Mouse (Mus musculus) small intestine, adult 2 months (tissue): Measurements from ENCODE around the gene Usp24.

ENCODE experiments used
- CTCF ChIP-seq: fragments of 200-500 bp; IDR thresholded peaks from 2 replicates; pipeline ENCODE4 v1.5.1; 2012; ENCODE audit warnings: low read depth, mild to moderate bottlenecking, control low read depth, inconsistent platforms, low read length, moderate library complexity, mixed read lengths; ENCODE audit not compliant: insufficient replicate concordance, insufficient read length; ENCODE audit errors: extremely low read depth
- POLR2A ChIP-seq: fragments of 200-500 bp; IDR thresholded peaks from 2 replicates; pipeline ENCODE4 v1.6.1; 2012; ENCODE audit warnings: low read depth, mild to moderate bottlenecking, control low read depth, inconsistent platforms, low read length, moderate library complexity

GRCm38 (mm10) chr4:106316351-106317178 is 552 bp downstream of the Usp24 start:
- no peak for TF ChIP-seq POLR2A
- TF ChIP-seq CTCF = no peak
